Mouse (Mus musculus) heart, postnatal 14 days (tissue): ENCODE data around the gene Gm3233. TPM values are rescaled to one million over a fixed set of nuclear protein-coding genes. Genes with fewer than 3 reads are reported as not detected.
"Not testable (repeated sequence)": the region's sequence is repeated elsewhere in the genome, so short reads cannot be mapped to it uniquely, and the experiment has no call there.

ENCODE experiments used
- DNase-seq, 2 experiments: peaks; one replicate each; pipeline ENCODE4 v3.0.0; 2021 to 2022
- intact Hi-C: fragments of 180-260 bp; cut with DNase I; formaldehyde crosslinking; loops from one replicate; pipeline ENCODE4 v1.15.1; 2025
- long read RNA-seq, 2 experiments: library from polyadenylated mRNA; stranded (forward); transcript quantifications; one replicate each; pipeline ENCODE4 v2.0.0; 2021
- total RNA-seq, 2 experiments: library from RNA; stranded (reverse); gene quantifications; 2 replicates each; pipeline ENCODE4 v1.2.3; 2021

The Gm3233 gene
- not detected for total RNA-seq
- long read RNA-seq, experiment 1: 0 reads
- long read RNA-seq, experiment 2: 0 reads

DNA sequence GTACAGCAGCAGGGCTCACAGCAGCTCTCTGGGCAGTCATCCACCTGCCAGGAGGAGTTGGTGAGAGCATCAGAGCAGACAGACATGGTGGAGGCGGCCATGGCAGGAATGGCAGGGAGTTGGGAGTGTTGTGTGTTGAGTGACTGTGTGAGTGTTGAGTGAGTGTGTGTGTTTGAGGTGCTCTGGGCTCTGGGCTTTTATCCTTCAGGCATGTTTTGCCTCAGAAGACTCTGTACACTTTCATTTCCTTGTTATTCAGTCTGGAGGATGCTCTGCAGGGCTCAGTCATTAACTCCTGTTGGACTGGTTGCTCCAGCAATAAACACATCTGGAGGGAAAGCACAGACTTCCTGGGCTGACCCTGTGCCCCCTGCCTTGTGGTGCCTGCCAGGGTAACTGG lies at the start of gene Gm3233:
Gene Gm3233, minus strand, starts transcription at position 101 of the 400 bp plus-strand sequence.
- intact Hi-C loops, DNase-seq: not testable (repeated sequence)

DNA sequence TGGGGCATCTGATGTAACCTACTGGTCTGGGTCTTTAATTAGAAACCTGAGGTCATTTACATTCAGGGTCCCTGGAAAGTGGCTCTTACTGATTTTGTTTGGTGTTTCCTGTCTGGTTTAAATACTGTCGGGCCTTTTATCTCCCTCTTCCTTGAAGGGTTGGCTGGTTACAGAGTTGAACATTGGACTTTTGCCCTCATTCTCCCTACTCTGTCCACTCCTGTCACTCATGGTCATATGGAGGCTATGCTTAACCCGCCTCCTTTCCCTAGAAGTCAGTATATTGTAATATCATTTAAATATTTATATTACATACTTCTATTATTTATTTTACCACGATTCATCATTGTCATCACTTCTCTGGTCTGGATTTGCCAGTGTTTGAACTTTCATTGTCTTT lies 44.6 kb upstream of the Gm3233 start:
- DNase-seq: no peak
- intact Hi-C loops: no loop called here

DNA sequence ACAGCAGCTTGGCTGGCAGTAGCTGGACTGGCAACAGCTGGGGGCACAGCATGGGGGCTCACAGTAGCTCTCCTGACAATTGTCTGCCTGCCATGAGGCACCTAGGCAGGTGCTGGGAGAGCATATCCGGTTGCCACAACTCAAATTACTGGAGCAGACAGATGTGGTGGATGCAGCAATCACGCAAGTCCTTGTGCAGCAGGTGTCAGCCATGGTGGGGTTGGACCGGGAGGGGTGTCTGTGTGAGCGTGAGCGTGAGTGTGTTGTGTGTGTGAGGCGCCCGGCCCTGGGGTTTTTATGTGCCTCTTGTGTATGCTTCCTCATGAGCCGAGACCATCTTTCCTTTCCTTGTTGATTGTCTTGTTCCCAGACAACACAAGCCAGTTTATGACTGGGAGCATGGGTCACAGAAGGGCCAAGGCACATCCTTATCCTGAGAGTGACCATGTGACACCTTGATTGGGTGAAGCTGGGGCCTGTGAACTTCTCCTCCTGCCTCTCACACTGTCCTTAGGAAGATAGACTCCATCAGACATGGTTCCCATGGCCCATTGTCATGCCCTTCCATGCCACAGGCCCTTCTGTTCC lies 39.5 kb upstream of the Gm3233 start, which contains the start of gene Gm19668:
Gene Gm19668, minus strand, starts transcription at position 213 of the 588 bp plus-strand sequence.
- no peak for DNase-seq
- intact Hi-C loops: no loop called here

DNA sequence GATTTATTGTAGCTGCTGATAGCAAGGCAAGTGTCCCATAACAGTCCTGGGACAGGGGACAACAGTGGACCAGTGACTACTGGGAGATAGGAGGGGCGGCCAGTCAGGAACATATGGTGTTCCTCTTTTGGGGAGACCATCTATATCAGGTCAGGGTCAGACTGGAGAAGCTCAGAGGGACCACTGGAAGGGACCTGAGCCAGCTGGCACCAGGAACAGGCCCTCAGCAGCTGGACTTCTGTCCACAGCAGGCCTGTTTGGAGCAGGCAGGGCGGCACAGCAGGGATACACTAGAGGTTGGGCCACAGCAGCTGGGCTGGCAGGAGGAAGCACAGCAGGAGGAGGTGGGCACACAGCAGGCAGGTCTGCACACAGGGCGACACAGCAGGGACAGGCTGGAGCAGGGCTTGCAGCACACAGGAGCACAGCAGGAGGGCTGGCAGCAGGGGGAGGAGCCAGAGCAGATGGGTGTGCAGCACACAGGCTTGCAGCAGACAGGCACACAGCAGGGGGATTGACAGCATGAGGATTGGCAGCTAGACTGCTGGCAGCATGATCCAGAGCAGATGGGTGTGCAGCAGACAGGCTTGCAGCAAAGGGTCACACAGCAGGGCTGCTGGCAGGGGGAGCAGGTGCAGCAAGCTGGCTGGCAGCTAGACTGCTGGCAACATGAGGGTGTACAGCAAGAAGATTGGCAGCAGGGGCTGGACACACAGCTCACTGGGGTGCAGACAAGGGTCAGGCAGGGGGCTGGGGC lies 38.9 kb upstream of the Gm3233 start:
- peak; percentile 17 to 37 for DNase-seq
- intact Hi-C loops: not testable (repeated sequence)

DNA sequence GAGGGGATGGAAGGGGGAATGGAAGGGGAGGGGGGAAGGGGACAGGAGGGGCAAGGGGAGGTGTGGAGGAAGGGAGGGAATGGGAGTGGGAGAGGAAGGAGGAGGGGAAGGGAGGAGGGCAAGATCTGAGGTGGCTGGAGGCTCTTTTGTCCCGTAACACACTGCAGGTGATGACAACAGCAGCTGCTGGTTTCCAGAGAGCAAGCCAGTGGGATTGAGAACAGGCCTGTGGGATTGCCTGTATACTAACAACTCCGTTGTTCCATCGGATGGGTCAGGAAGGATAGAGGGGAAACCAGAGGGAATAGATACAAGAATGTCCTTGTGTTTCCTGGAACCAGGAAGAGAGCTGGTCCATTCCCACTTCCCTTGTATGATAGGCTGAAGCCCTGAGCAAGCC lies 38.2 kb upstream of the Gm3233 start:
- DNase-seq: peak in 1 of 2 experiments; percentile 28
- intact Hi-C loops: no loop called here

DNA sequence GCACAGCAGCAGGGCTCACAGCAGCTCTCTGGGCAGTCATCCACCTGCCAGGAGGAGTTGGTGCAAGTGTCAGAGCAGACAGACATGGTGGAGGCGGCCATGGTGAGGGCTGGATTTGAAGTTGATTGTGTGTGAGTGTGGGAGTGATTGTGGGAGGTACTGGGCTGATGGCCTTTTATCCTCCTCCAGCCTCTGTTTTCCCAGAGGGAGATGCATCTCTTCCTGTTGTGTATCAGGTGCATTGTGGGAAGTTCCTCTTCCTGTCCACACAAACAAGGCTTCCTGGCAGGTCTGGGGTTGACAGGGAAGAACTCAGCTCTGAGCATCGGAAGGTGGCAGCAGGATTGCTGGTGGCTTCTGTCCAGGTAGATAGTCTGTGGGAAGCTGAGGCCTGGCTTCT lies 35.5 kb upstream of the Gm3233 start, which contains the start of gene Gm9639:
Gene Gm9639, minus strand, starts transcription at position 101 of the 400 bp plus-strand sequence.
- intact Hi-C loops: no loop called here
- no peak for DNase-seq

DNA sequence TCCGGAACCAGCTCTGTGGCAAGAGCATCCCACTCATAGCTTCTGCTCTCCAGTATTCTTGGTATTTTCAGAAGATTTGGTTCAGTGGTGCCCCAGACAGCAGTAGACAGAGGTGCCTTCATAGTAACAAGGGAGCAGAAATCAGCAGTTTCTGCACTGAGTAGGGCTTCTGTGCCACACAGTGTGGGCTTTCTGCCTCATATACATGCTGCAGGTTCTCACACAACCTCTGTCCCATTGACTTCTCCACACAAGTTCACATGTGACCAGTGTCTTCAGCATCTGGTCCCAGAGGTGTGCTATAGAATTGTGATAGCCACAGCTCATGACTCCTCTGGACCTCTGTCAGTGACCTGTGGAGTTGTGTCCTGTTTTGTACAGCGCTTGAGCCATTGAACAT lies 29.1 kb upstream of the Gm3233 start:
- DNase-seq: no peak
- intact Hi-C loops: no loop called here

DNA sequence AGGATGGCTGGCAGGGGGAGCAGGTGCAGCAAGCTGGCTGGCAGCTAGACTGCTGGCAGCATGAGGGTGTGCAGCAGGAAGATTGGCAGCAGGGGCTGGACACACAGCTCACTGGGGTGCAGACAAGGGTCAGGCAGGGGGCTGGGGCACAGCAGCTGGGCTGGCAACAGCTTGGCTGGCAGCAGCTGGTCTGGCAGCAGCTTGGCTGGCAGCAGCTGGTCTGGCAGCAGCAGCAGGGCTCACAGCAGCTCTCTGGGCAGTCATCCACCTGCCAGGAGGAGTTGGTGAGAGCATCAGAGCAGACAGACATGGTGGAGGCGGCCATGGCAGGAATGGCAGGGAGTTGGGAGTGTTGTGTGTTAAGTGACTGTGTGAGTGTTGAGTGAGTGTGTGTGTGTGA lies 28.4 kb upstream of the Gm3233 start, which contains the start of gene Gm7137:
Gene Gm7137, minus strand, starts transcription at position 325 of the 400 bp plus-strand sequence.
- intact Hi-C loops: not testable (repeated sequence)
- peak; percentile 17 to 56 for DNase-seq

GRCm38 (mm10) chr10:77783396-77783795 lies 23.9 kb upstream of the Gm3233 start:
- intact Hi-C loops: not testable (repeated sequence)

DNA sequence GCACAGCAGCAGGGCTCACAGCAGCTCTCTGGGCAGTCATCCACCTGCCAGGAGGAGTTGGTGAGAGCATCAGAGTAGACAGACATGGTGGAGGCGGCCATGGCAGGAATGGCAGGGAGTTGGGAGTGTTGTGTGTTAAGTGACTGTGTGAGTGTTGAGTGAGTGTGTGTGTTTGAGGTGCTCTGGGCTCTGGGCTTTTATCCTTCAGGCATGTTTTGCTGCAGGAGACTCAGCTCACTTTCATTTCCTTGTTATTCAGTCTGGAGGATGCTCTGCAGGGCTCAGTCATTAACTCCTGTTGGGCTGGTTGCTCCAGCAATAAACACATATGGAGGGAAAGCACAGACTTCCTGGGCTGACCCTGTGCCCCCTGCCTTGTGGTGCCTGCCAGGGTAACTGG lies 23.0 kb upstream of the Gm3233 start, which contains the start of gene Gm3250:
Gene Gm3250, minus strand, starts transcription at position 101 of the 400 bp plus-strand sequence.
- intact Hi-C loops, DNase-seq: not testable (repeated sequence)

More at GRCm38 (mm10) chr10:77783396-77783795, 23.9 kb upstream of the Gm3233 start:
- not testable (repeated sequence) for DNase-seq

GRCm38 (mm10) chr10:77776844-77777243 lies 17.4 kb upstream of the Gm3233 start, which contains the start of gene Gm7138:
Gm7138 (minus strand) TSS chr10:77776944.
- intact Hi-C loops, DNase-seq: not testable (repeated sequence)

GRCm38 (mm10) chr10:77772142-77772541 lies 12.7 kb upstream of the Gm3233 start:
- intact Hi-C loops, DNase-seq: not testable (repeated sequence)

DNA sequence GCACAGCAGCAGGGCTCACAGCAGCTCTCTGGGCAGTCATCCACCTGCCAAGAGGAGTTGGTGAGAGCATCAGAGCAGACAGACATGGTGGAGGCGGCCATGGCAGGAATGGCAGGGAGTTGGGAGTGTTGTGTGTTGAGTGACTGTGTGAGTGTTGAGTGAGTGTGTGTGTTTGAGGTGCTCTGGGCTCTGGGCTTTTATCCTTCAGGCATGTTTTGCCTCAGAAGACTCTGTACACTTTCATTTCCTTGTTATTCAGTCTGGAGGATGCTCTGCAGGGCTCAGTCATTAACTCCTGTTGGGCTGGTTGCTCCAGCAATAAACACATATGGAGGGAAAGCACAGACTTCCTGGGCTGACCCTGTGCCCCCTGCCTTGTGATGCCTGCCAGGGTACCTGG lies 11.7 kb upstream of the Gm3233 start, which contains the start of gene Gm3238:
Gene Gm3238, minus strand, starts transcription at position 101 of the 400 bp plus-strand sequence.
- DNase-seq, intact Hi-C loops: not testable (repeated sequence)

DNA sequence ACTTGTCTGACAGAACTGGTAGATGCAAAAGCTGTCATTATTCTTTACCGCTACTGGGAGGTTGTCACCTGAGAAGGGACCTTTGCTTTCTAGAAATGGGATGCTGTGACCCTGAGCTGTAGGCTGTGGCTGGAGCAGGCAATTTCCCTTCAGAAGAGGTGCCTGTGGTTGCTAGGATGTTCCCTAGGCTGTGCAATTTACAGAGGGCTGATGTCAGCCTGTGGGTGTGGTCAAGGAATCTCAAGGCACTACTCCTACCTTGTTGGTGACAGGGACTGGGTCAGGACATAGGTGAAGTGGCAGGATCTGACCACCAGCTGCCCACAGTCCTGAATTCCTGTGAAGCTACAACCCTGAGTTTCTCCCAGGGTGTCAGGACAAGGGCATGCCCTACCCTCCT lies 10.2 kb upstream of the Gm3233 start:
- DNase-seq: no peak
- intact Hi-C loops: no loop called here

DNA sequence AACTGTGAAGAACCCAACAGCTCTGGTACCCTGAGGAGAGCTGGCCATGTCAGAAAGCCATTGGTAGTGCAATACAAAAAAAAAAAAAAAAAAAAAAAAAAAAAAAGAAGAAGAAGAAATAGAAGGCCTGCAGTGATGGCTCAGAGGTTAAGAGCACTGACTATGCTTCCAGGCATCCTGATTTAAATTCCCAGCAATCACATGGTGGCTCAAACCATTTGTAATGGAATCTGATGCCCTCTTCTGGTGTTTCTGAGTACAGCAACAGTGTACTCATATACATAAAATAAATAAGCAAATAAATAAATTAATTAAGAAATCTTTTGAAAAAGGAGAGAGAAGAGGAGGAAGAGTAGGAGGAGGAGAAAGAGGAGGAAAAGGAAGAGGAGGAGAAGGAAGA lies 6.0 kb downstream of the Gm3233 start:
- no peak for DNase-seq
- intact Hi-C loops: no loop called here

DNA sequence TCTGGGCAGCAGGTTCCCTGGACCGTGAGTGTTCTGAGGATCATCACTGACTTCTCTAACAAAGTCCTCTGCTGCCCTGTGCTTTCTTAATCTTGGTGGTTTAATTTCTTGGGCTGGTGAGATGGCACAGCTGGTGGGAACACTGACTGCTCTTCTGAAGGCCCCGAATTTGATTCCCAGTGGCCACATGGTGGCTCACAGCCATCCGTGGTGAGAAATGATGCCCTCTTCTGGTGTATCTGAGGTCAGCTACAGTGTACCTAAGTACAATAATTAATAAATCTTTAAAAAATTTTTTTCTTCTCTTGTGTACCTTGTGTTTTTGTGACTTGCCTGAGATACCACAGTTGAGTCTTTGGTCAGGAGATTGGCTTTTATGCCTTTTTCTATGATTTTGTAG lies 7.2 kb downstream of the Gm3233 start:
- DNase-seq, intact Hi-C loops: not testable (repeated sequence)

DNA sequence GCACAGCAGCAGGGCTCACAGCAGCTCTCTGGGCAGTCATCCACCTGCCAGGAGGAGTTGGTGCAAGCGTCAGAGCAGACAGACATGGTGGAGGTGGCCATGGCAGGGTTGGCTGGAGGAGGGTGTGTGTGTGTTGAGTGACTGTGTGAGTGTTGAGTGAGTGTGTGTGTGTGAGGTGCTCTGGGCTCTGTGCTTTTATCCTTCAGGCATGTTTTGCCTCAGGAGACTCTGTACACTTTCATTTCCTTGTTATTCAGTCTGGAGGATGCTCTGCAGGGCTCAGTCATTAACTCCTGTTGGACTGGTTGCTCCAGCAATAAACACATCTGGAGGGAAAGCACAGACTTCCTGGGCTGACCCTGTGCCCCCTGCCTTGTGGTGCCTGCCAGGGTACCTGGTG lies 8.2 kb downstream of the Gm3233 start, which contains the start of gene Gm9736:
Gene Gm9736, minus strand, starts transcription at position 101 of the 400 bp plus-strand sequence.
- intact Hi-C loops, DNase-seq: not testable (repeated sequence)

GRCm38 (mm10) chr10:77750686-77751085 lies 8.8 kb downstream of the Gm3233 start:
- DNase-seq, intact Hi-C loops: not testable (repeated sequence)

DNA sequence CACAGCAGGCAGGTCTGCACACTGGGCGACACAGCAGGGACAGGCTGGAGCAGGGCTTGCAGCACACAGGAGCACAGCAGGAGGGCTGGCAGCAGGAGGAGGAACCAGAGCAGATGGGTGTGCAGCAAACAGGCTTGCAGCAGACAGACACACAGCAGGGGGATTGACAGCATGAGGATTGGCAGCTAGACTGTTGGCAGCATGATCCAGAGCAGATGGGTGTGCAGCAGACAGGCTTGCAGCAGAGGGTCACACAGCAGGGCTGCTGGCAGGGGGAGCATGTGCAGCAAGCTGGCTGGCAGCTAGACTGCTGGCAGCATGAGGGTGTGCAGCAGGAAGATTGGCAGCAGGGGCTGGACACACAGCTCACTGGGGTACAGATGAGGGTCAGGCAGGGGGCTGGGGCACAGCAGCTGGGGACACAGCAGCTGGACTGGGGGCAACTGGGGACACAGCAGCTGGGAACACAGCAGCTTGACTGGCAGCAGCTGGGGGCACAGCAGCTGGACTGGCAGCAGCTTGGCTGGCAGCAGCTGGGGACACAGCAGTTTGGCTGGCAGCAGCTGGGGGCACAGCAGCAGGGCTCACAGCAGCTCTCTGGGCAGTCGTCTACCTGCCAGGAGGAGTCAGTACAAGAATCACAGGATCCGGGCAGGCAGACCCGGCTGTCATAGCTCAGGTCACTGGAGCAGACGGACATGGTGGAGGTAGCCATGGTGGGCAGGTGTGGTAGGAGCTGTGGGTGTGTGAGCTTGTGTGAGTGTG lies 17.4 kb downstream of the Gm3233 start, which contains the start of gene Gm18596:
Gene Gm18596, minus strand, starts transcription at position 715 of the 765 bp plus-strand sequence.
- intact Hi-C loops, DNase-seq: not testable (repeated sequence)

GRCm38 (mm10) chr10:77738929-77739328 lies 20.6 kb downstream of the Gm3233 start:
- intact Hi-C loops: no loop called here
- DNase-seq: no peak
